Mouse (Mus musculus) testis, adult 2 months (tissue): ENCODE measurements around the gene Cda. TPM values are rescaled to one million over a fixed set of nuclear protein-coding genes. Genes with fewer than 3 reads are reported as not detected.

ENCODE experiments used
- H3K27ac ChIP-seq: fragments of 200-500 bp; 2 replicates; pipeline ENCODE4 v1.5.1; 2012; ENCODE audit warnings: low read depth, low read length; ENCODE audit not compliant: control insufficient read depth, insufficient read depth
- H3K27me3 ChIP-seq: fragments of 200-500 bp; 2 replicates; pipeline ENCODE4 v1.6.1; 2012; ENCODE audit warnings: mild to moderate bottlenecking, low read length, moderate library complexity; ENCODE audit not compliant: control insufficient read depth, insufficient read depth
- H3K36me3 ChIP-seq: fragments of 200-500 bp; 2 replicates; pipeline ENCODE4 v1.6.1; 2012; ENCODE audit warnings: mild to moderate bottlenecking, low read length; ENCODE audit not compliant: control insufficient read depth, insufficient read depth
- H3K4me1 ChIP-seq: fragments of 200-500 bp; 2 replicates; pipeline ENCODE4 v1.6.1; 2012; ENCODE audit warnings: low read length; ENCODE audit not compliant: control insufficient read depth, insufficient read depth
- H3K4me3 ChIP-seq: fragments of 200-500 bp; 2 replicates; pipeline ENCODE4 v1.5.1; 2012; ENCODE audit warnings: low read depth, mild to moderate bottlenecking, low read length, moderate library complexity, mixed read lengths; ENCODE audit not compliant: control insufficient read depth
- CTCF ChIP-seq: fragments of 200-500 bp; IDR thresholded peaks from 2 replicates; pipeline ENCODE4 v1.5.1; 2012; ENCODE audit warnings: low read depth, mild to moderate bottlenecking, inconsistent platforms, low read length, moderate library complexity; ENCODE audit not compliant: control insufficient read depth, insufficient read depth, insufficient replicate concordance
- POLR2A ChIP-seq: fragments of 200-500 bp; IDR thresholded peaks from 2 replicates; pipeline ENCODE4 v1.6.1; 2012; ENCODE audit warnings: low read depth, mild to moderate bottlenecking, inconsistent platforms, low read length, moderate library complexity; ENCODE audit not compliant: control insufficient read depth
- polyA plus RNA-seq: library from polyadenylated mRNA; depleted of rRNA; stranded (reverse); fragments of >200 nt; gene quantifications from 2 replicates; pipeline ENCODE4 v1.2.3, GENCODE M21; 2012

Gene Cda
- polyA plus RNA-seq, 1 experiment, result 0.61 TPM

- Histone ChIP-seq H3K27me3 (no peaks in the 10 kb centered on the region), H3K4me3 (no peak overlapping the region), H3K4me1 (no peaks in the 10 kb centered on the region), H3K36me3 (no peaks in the 10 kb centered on the region), H3K27ac (no peak overlapping the region)
- TF ChIP-seq POLR2A (no peak), CTCF (no peak)
These were observed 14.2 kb downstream of the Cda start for GRCm38 (mm10) chr4:138353438-138354171.

- H3K27me3 ChIP-seq, result no peaks in the 10 kb centered on the region
- no peaks in the 10 kb centered on the region for H3K4me1 ChIP-seq
- H3K27ac ChIP-seq, result no peak overlapping the region
- no peak overlapping the region for H3K4me3 ChIP-seq
- H3K36me3 ChIP-seq, result no peaks in the 10 kb centered on the region
- TF ChIP-seq POLR2A, result no peak
- no peak for TF ChIP-seq CTCF
These were observed 15.1 kb downstream of the Cda start for GRCm38 (mm10) chr4:138352692-138353091.

- Histone ChIP-seq H3K4me3 (no peak overlapping the region), H3K36me3 (no peaks in the 10 kb centered on the region), H3K27me3 (no peaks in the 10 kb centered on the region), H3K27ac (no peak overlapping the region), H3K4me1 (no peaks in the 10 kb centered on the region)
- TF ChIP-seq CTCF (no peak), POLR2A (no peak)
These were observed 16.0 kb downstream of the Cda start for GRCm38 (mm10) chr4:138351821-138352220.

- Histone ChIP-seq H3K4me3 (no peak overlapping the region), H3K4me1 (no peaks in the 10 kb centered on the region), H3K36me3 (no peaks in the 10 kb centered on the region), H3K27ac (no peak overlapping the region; the same call in 1 of the 2 replicates), H3K27me3 (no peaks in the 10 kb centered on the region)
- TF ChIP-seq POLR2A, result no peak
- TF ChIP-seq CTCF, result no peak
These were observed 19.1 kb downstream of the Cda start for GRCm38 (mm10) chr4:138348716-138349115.

- Histone ChIP-seq H3K27me3 (no peaks in the 10 kb centered on the region), H3K4me1 (no peaks in the 10 kb centered on the region), H3K4me3 (no peak overlapping the region), H3K27ac (no peak overlapping the region), H3K36me3 (no peaks in the 10 kb centered on the region)
- no peak for TF ChIP-seq CTCF
- TF ChIP-seq POLR2A, result no peak
These were observed 20.5 kb downstream of the Cda start for GRCm38 (mm10) chr4:138347280-138347679.

GRCm38 (mm10) chr4:138344891-138345545 lies 22.8 kb downstream of the Cda start:
- no peaks in the 10 kb centered on the region for H3K36me3 ChIP-seq
- no peaks in the 10 kb centered on the region for H3K27me3 ChIP-seq
- no peaks in the 10 kb centered on the region for H3K4me1 ChIP-seq
- H3K4me3 ChIP-seq, result no peak overlapping the region
- H3K27ac ChIP-seq, result no peak overlapping the region
- no peak for TF ChIP-seq POLR2A
- no peak for TF ChIP-seq CTCF

GRCm38 (mm10) chr4:138343341-138343837 lies 24.4 kb downstream of the Cda start:
- no peaks in the 10 kb centered on the region for H3K4me1 ChIP-seq
- H3K27ac ChIP-seq, result no peak overlapping the region; the same call in 1 of the 2 replicates
- no peaks in the 10 kb centered on the region for H3K36me3 ChIP-seq
- no peaks in the 10 kb centered on the region for H3K27me3 ChIP-seq
- no peak overlapping the region for H3K4me3 ChIP-seq
- no peak for TF ChIP-seq CTCF
- no peak for TF ChIP-seq POLR2A
